Mouse (Mus musculus) limb, embryonic 12.5 days (tissue): ENCODE data around the gene Lyst. TPM values are rescaled to one million over a fixed set of nuclear protein-coding genes. Genes with fewer than 3 reads are reported as not detected.

ENCODE experiments used
- ATAC-seq: fragments of 200-750 bp; cut with Nextera tagmentation; 2 replicates; pipeline ENCODE4 v1.8.0; 2017; ENCODE audit warnings: low read depth, moderate TSS enrichment; ENCODE audit not compliant: insufficient number of reproducible peaks, insufficient read depth, low FRiP score, low TSS enrichment
- H3K27ac ChIP-seq: fragments of 300-500 bp; sonication (generic); 2 replicates; pipeline ENCODE4 v1.5.1; 2016; ENCODE audit warnings: mild to moderate bottlenecking, moderate library complexity
- H3K27me3 ChIP-seq: fragments of 300-500 bp; sonication (generic); 2 replicates; pipeline ENCODE4 v1.6.1; 2016; ENCODE audit warnings: mild to moderate bottlenecking, moderate library complexity
- H3K36me3 ChIP-seq: fragments of 300-500 bp; sonication (generic); 2 replicates; pipeline ENCODE4 v1.6.1; 2016; ENCODE audit warnings: mild to moderate bottlenecking, moderate library complexity
- H3K4me1 ChIP-seq: fragments of 300-500 bp; sonication (generic); replicated peaks from 2 replicates; pipeline ENCODE4 v1.6.1; 2016
- H3K4me2 ChIP-seq: fragments of 300-500 bp; sonication (generic); 2 replicates; pipeline ENCODE4 v1.6.1; 2016; ENCODE audit warnings: mild to moderate bottlenecking, moderate library complexity
- H3K4me3 ChIP-seq: fragments of 300-500 bp; sonication (generic); replicated peaks from 2 replicates; pipeline ENCODE4 v1.5.1; 2016; ENCODE audit warnings: mild to moderate bottlenecking
- H3K9ac ChIP-seq: fragments of 300-500 bp; sonication (generic); replicated peaks from 2 replicates; pipeline ENCODE4 v1.6.1; 2016; ENCODE audit warnings: mild to moderate bottlenecking, moderate library complexity
- H3K9me3 ChIP-seq: fragments of 300-500 bp; sonication (generic); 2 replicates; pipeline ENCODE4 v1.6.1; 2016; ENCODE audit warnings: mild to moderate bottlenecking, moderate library complexity
- WGBS: fragments of 180-500 bp; shearing (Covaris S2); methylation state at CpG from one replicate; pipeline ENCODE4 v1.1.7; 2016; 5-methylcytosine and 5-hydroxymethylcytosine counted together
- polyA plus RNA-seq: library from polyadenylated mRNA; unstranded; fragments of >200 nt; fragmentation: Nextera tagmentation; extraction: Ambion mirVana; gene quantifications from 2 replicates; pipeline ENCODE4 v1.2.1, GENCODE M21; 2016

The Lyst gene
- polyA plus RNA-seq, 1 experiment from 2014 or later: 4.0 TPM

DNA sequence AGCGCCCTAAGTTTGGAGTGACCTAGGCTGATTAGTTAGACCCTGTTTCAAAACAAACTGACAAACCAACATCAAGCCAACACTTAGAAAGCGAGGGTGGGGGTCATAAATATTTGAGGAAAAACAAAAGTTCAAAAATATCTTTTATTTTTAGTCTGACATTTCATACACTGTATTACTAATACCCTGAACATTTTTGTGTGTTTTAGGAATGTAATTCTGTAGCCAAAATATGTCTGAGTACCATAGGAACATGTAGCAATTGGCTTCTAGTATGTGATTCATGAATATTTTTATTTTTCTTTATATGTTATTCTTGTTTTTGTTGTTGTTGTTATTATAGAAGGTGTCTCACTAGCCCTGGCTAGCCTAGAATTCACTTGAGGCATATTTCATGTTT, 11.2 kb downstream of the Lyst start:
- H3K27ac ChIP-seq: no peak overlapping the region
- H3K27me3 ChIP-seq: no peaks in the 10 kb centered on the region
- ATAC-seq: no peak
- H3K9me3 ChIP-seq: no peaks in the 10 kb centered on the region
- no peaks in the 10 kb centered on the region for H3K4me1 ChIP-seq
- no peak overlapping the region for H3K4me2 ChIP-seq
- 88% methylated on average over 2 of the region's 2 CpGs for WGBS
- no peaks in the 10 kb centered on the region for H3K36me3 ChIP-seq
- H3K4me3 ChIP-seq: no peak overlapping the region
- no peak overlapping the region for H3K9ac ChIP-seq

DNA sequence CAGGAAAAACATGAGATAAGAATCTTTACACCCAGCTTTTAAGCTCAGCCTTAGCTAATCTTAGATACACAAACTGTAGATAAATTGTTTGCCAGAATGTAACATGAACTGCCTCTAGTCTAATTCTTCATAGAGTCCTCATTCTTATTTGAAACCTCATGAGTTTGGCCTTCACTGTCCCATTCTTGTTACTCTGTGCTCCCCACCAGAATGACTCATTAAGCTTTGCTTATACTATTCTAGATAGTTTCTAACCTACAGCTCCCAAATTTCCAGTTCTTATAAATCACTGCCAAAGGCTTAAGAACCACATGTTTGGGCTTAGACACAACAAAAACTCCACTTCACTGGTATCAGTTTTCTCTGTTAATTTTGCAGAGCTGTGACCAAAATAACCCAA, 16.0 kb downstream of the Lyst start:
- H3K36me3 ChIP-seq: no peaks in the 10 kb centered on the region
- H3K4me2 ChIP-seq: no peak overlapping the region
- ATAC-seq: no peak
- no peak overlapping the region for H3K9ac ChIP-seq
- no peak overlapping the region for H3K27ac ChIP-seq
- H3K27me3 ChIP-seq: no peaks in the 10 kb centered on the region
- no peak overlapping the region for H3K4me3 ChIP-seq
- no peaks in the 10 kb centered on the region for H3K9me3 ChIP-seq
- no peaks in the 10 kb centered on the region for H3K4me1 ChIP-seq

DNA sequence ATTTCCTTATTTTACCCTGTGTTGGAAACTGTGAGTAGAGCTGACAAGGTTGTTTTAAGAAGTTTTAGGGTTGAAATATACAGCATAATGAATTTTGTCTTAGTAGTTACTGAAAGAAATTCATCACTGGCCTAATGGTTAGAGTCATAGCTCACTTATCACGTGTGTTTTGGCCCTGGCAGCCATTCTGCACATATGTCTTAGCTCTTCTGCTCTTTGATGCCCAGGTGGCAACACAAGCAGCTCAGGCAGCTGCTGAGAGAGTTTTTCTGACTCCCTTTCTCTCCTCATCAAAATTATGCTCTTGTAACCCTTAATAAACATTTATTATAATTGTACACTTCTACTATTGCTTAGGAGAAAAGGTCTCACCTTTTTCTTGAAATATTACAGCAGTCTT, 18.1 kb downstream of the Lyst start:
- Histone ChIP-seq H3K4me3 (no peak overlapping the region), H3K27me3 (no peaks in the 10 kb centered on the region), H3K4me2 (no peak overlapping the region), H3K4me1 (no peaks in the 10 kb centered on the region), H3K36me3 (no peaks in the 10 kb centered on the region), H3K27ac (no peak overlapping the region), H3K9ac (no peak overlapping the region), H3K9me3 (no peaks in the 10 kb centered on the region)
- 38% methylated on average over 1 of the region's 1 CpGs for WGBS
- no peak for ATAC-seq

DNA sequence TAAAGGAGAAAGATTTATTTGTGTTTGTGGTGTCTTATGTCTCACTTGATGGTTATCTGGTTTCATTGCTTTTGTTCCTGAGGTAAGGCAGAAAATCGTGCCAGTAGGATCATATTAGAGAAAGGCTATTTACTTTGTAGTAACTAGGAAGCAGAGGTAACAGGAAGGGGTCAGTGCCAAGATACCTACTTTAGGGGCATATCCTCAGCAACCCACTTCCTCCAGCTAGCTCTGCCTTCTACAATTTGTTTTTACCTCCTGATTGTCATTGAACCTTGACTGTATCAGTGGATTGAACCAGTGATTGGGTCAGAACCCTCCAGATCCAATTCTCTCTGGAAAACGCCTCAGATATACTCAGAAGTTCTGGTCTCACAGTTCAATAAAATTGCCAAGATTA, 19.5 kb downstream of the Lyst start:
- Histone ChIP-seq H3K36me3 (no peaks in the 10 kb centered on the region), H3K27ac (no peak overlapping the region), H3K9ac (no peak overlapping the region), H3K4me1 (no peaks in the 10 kb centered on the region), H3K4me3 (no peak overlapping the region), H3K27me3 (no peaks in the 10 kb centered on the region), H3K4me2 (no peak overlapping the region), H3K9me3 (no peaks in the 10 kb centered on the region)
- ATAC-seq: no peak
- WGBS: 61% methylated on average over 2 of the region's 2 CpGs

DNA sequence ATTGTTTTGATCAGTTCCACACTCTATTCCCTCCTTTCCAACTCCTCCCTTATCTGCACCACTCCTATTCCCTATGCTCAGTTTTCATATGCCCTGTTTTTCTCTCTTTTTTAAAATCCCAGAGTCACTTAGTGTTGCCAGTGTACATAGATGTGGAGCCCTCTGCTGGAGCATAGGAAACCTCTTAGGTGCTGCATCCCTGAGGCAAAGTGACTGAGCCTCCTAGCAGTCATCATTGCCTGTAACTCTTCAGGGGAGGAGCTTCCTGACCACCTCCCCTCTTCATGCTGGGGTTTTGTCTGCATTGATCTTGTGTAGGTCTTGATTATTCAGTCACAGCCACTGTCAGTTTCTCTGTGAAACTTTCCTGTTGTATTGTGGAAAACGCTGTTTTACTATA, 22.7 kb downstream of the Lyst start:
- H3K4me1 ChIP-seq: no peaks in the 10 kb centered on the region
- no peaks in the 10 kb centered on the region for H3K9me3 ChIP-seq
- H3K4me2 ChIP-seq: no peak overlapping the region
- ATAC-seq: no peak
- no peak overlapping the region for H3K4me3 ChIP-seq
- H3K36me3 ChIP-seq: 0 out of 2 replicates have a peak, but pooled peaks cover 2% of the 10 kb centered on the region
- no peaks in the 10 kb centered on the region for H3K27me3 ChIP-seq
- no peak overlapping the region for H3K27ac ChIP-seq
- WGBS: 59% methylated on average over 1 of the region's 1 CpGs
- H3K9ac ChIP-seq: no peak overlapping the region

DNA sequence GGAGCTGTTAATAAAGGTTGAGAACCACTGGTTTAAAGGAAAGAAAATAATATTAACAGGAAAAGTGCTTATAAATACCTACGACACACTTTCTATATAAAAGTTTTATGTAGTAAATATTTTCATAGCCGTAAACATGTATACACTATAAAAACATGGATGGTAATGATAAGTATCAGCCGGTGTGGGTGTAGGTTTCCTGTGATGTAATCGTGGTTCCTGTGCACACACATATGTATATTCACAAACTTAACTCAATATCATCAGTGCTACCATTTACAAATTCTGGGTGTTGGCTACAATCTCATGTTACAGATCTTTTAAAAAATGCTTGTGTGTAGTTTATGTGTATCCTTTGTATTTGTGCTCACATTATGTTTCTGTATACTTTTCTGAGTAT, 24.0 kb downstream of the Lyst start:
- Histone ChIP-seq H3K4me2 (no peak overlapping the region), H3K27ac (no peak overlapping the region), H3K36me3 (0 out of 2 replicates have a peak, but pooled peaks cover 5% of the 10 kb centered on the region), H3K4me1 (no peaks in the 10 kb centered on the region), H3K9ac (no peak overlapping the region), H3K9me3 (no peaks in the 10 kb centered on the region), H3K27me3 (no peaks in the 10 kb centered on the region), H3K4me3 (no peak overlapping the region)
- 90% methylated on average over 4 of the region's 4 CpGs for WGBS
- ATAC-seq: no peak

DNA sequence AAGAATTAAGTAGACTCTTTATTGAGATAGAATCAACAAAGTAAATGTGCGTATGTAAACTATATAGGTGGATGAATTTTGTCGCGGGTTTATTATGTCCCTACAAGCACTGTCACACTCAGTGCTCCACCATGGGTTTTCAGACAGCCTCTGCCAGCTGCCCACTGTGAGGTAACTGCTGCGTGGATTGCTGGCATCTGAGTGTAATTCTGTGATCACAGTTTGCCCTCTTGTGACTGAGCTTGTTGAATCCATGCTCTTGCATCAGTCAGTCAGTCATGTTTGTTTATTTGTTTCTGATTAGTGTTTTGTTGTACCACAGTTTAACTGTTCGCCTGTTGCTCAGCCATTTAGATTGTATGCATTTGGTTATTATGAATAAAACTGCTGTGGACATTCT, 31.3 kb downstream of the Lyst start:
- Histone ChIP-seq H3K27me3 (no peaks in the 10 kb centered on the region), H3K36me3 (0 out of 2 replicates have a peak, but pooled peaks cover 5% of the 10 kb centered on the region), H3K27ac (no peak overlapping the region), H3K9me3 (no peaks in the 10 kb centered on the region), H3K4me3 (no peak overlapping the region), H3K9ac (no peak overlapping the region), H3K4me1 (no peaks in the 10 kb centered on the region), H3K4me2 (no peak overlapping the region)
- WGBS: 85% methylated on average over 5 of the region's 5 CpGs
- ATAC-seq: no peak

DNA sequence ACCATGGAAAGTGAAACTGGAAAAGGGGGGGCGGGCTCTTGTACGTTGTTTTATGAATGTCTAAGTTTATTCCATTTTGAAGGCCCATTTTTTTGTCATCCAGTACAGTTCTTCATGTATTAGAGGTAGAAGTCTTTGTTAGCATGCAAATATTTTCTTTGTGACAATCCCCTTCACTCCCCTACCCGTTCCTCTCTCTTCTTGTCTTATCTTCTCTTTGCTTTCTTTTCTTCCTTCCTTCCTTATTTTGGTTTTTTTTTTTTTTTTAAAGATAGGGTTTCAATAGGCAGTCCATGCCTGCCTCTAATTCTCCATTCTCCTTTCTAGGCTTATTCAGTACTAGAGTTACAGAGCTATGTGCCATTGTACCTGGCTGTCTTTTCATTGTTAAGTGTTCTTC, 32.4 kb downstream of the Lyst start:
- Histone ChIP-seq H3K27ac (no peak overlapping the region), H3K4me1 (no peaks in the 10 kb centered on the region), H3K36me3 (0 out of 2 replicates have a peak, but pooled peaks cover 5% of the 10 kb centered on the region), H3K9me3 (no peaks in the 10 kb centered on the region), H3K9ac (no peak overlapping the region), H3K4me2 (no peak overlapping the region), H3K4me3 (no peak overlapping the region), H3K27me3 (no peaks in the 10 kb centered on the region)
- 89% methylated on average over 3 of the region's 3 CpGs for WGBS
- ATAC-seq: no peak

DNA sequence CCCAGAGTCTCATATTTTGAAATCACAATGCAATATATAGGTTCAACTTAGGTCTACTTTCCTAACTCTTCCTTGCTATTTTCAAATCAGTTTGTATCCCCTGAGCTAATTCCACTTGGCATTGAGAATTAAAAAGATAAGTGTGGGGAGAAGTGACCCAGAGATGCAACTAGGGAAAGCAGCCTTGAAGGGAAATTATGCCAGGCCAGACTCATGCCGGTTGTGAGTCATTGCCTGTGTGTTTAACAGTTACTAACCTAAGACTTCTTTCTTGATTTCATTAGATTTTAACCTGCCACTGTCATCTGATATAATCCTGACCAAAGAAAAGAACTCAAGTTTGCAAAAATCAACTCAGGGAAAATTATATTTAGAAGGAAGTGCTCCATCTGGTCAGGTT, 43.5 kb downstream of the Lyst start:
- WGBS: 93% methylated on average over 1 of the region's 1 CpGs
- no peaks in the 10 kb centered on the region for H3K36me3 ChIP-seq
- no peak overlapping the region for H3K27ac ChIP-seq
- H3K4me1 ChIP-seq: no peaks in the 10 kb centered on the region
- no peak overlapping the region for H3K9ac ChIP-seq
- H3K4me3 ChIP-seq: no peak overlapping the region
- no peak overlapping the region for H3K4me2 ChIP-seq
- no peaks in the 10 kb centered on the region for H3K27me3 ChIP-seq
- H3K9me3 ChIP-seq: no peaks in the 10 kb centered on the region
- ATAC-seq: no peak

DNA sequence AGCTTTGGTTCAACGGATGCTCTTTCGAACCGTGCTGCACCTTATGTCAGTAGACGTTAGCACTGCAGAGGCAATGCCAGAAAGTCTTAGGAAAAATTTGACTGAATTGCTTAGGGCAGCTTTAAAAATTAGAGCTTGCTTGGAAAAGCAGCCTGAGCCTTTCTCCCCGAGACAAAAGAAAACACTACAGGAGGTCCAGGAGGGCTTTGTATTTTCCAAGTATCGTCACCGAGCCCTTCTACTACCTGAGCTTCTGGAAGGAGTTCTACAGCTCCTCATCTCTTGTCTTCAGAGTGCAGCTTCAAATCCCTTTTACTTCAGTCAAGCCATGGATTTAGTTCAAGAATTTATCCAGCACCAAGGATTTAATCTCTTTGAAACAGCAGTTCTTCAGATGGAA, 44.5 kb downstream of the Lyst start:
- Histone ChIP-seq H3K4me3 (no peak overlapping the region), H3K4me1 (no peaks in the 10 kb centered on the region), H3K36me3 (no peaks in the 10 kb centered on the region), H3K27ac (no peak overlapping the region), H3K27me3 (no peaks in the 10 kb centered on the region), H3K4me2 (no peak overlapping the region), H3K9ac (no peak overlapping the region), H3K9me3 (no peaks in the 10 kb centered on the region)
- WGBS: 84% methylated on average over 7 of the region's 7 CpGs
- no peak for ATAC-seq

DNA sequence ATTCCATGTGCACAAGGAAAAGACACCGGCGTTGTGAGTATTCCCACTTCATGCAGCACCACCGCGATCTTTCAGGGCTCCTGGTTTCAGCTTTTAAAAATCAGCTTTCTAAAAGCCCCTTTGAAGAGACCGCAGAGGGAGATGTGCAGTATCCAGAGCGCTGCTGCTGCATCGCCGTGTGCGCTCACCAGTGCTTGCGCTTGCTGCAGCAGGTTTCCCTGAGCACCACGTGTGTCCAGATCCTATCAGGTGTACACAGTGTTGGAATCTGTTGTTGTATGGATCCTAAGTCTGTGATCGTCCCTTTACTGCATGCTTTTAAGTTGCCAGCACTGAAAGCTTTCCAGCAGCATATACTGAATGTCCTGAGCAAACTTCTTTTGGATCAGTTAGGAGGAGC, 45.0 kb downstream of the Lyst start:
- H3K4me1 ChIP-seq: no peaks in the 10 kb centered on the region
- no peaks in the 10 kb centered on the region for H3K9me3 ChIP-seq
- no peak overlapping the region for H3K4me3 ChIP-seq
- WGBS: 77% methylated on average over 12 of the region's 12 CpGs
- no peak for ATAC-seq
- no peak overlapping the region for H3K27ac ChIP-seq
- no peaks in the 10 kb centered on the region for H3K27me3 ChIP-seq
- no peaks in the 10 kb centered on the region for H3K36me3 ChIP-seq
- H3K9ac ChIP-seq: no peak overlapping the region
- no peak overlapping the region for H3K4me2 ChIP-seq

DNA sequence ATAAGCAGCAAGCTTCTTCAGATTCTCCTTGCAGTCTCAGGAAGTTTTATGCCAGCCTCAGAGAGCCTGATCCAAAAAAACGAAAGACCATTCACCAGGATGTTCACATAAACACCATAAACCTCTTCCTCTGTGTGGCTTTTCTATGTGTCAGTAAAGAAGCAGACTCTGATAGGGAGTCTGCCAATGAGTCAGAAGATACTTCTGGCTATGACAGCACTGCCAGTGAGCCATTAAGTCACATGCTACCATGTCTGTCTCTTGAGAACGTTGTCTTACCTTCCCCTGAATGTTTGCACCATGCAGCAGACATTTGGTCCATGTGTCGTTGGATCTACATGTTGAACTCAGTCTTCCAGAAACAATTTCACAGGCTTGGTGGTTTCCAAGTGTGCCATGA, 47.4 kb downstream of the Lyst start:
- H3K27ac ChIP-seq: no peak overlapping the region
- 73% methylated on average over 3 of the region's 3 CpGs for WGBS
- no peak overlapping the region for H3K9ac ChIP-seq
- H3K36me3 ChIP-seq: no peaks in the 10 kb centered on the region
- no peak overlapping the region for H3K4me2 ChIP-seq
- H3K27me3 ChIP-seq: no peaks in the 10 kb centered on the region
- no peaks in the 10 kb centered on the region for H3K9me3 ChIP-seq
- no peak for ATAC-seq
- H3K4me1 ChIP-seq: no peaks in the 10 kb centered on the region
- H3K4me3 ChIP-seq: no peak overlapping the region
